Mouse (Mus musculus) ES-E14 (cell line): ENCODE measurements around the gene Slk. TPM values are rescaled to one million over a fixed set of nuclear protein-coding genes. Genes with fewer than 3 reads are reported as not detected.

ENCODE experiments used
- DNase-seq: peaks from one replicate; pipeline ENCODE4 v3.0.0-alpha.2; 2013; ENCODE audit warnings: low read depth, low spot score
- H3K27ac ChIP-seq: 2 replicates; pipeline ENCODE4 v1.5.1; 2012; ENCODE audit warnings: low read depth, mild to moderate bottlenecking, low read length, moderate library complexity, mixed read lengths; ENCODE audit not compliant: poor library complexity, insufficient read depth, severe bottlenecking
- H3K36me3 ChIP-seq: 2 replicates; pipeline ENCODE4 v1.6.1; 2012; ENCODE audit warnings: mild to moderate bottlenecking, low read length, moderate library complexity, mixed read lengths; ENCODE audit not compliant: control insufficient read depth, poor library complexity, insufficient read depth, severe bottlenecking
- H3K4me1 ChIP-seq, 2 experiments: fragments of 150-350 bp in 1 of 2; sonication (generic) in 1 of 2; 2 replicates each; pipeline ENCODE4 v1.6.1; 2012; ENCODE audit warnings: low read length in 2 of 2, mild to moderate bottlenecking in 1 of 2, mixed read lengths in 1 of 2; ENCODE audit not compliant: control insufficient read depth in 2 of 2, insufficient read depth in 2 of 2, poor library complexity in 1 of 2
- H3K4me3 ChIP-seq, 2 experiments: fragments of 150-350 bp in 1 of 2; sonication (generic) in 1 of 2; 2 replicates each; pipeline ENCODE4 v1.5.1; 2012; ENCODE audit warnings: low read length in 2 of 2, low read depth in 1 of 2, mild to moderate bottlenecking in 1 of 2, mixed read lengths in 1 of 2; ENCODE audit not compliant: insufficient read depth in 1 of 2, poor library complexity in 1 of 2, severe bottlenecking in 1 of 2
- H3K9ac ChIP-seq: 2 replicates; pipeline ENCODE4 v1.6.1; 2012; ENCODE audit warnings: low read depth, mild to moderate bottlenecking, low read length, mixed read lengths; ENCODE audit not compliant: poor library complexity, insufficient read depth, severe bottlenecking
- H3K9me3 ChIP-seq: fragments of 150-350 bp; sonication (generic); 2 replicates; pipeline ENCODE4 v1.6.1; 2012; ENCODE audit warnings: low read depth, mild to moderate bottlenecking, low read length; ENCODE audit not compliant: control insufficient read depth, insufficient read depth
- CHD2 ChIP-seq: IDR thresholded peaks from 2 replicates; pipeline ENCODE4 v1.6.1; 2014; ENCODE audit warnings: mild to moderate bottlenecking, low read depth, low read length, inconsistent platforms
- HCFC1 ChIP-seq: IDR thresholded peaks from 2 replicates; pipeline ENCODE4 v1.6.1; 2012; ENCODE audit warnings: low read length, inconsistent platforms, borderline replicate concordance; ENCODE audit not compliant: insufficient read depth
- MAFK ChIP-seq: IDR thresholded peaks from 2 replicates; pipeline ENCODE4 v1.6.1; 2014; ENCODE audit warnings: mild to moderate bottlenecking, low read depth, low read length, inconsistent platforms; ENCODE audit not compliant: insufficient read depth
- ZC3H11A ChIP-seq: IDR thresholded peaks from 2 replicates; pipeline ENCODE4 v1.6.1; 2012; ENCODE audit warnings: low read depth, mild to moderate bottlenecking, inconsistent platforms, low read length, borderline replicate concordance
- ZNF384 ChIP-seq: IDR thresholded peaks from 2 replicates; pipeline ENCODE4 v1.6.1; 2012; ENCODE audit warnings: low read depth, low read length, inconsistent platforms
- in situ Hi-C, 2 experiments: fragments of 600-800 bp; cut with MboI; formaldehyde crosslinking; loops; one replicate each; pipeline ENCODE4 v1.15.1; 2025; ENCODE audit warnings: low sequenced_read_pairs in 2 of 2, inconsistent platforms in 1 of 2; ENCODE audit not compliant: unreplicated experiment in 2 of 2
- total RNA-seq: library from RNA; depleted of rRNA; stranded (reverse); fragments of 300-350 nt; gene quantifications from 2 replicates; pipeline ENCODE4 v1.2.3, GENCODE M21; 2012

Gene Slk
- total RNA-seq, 1 experiment = 23.4 TPM

GRCm38 (mm10) chr19:47624940-47625711, 45.6 kb downstream of the Slk start:
- peak; percentile 35 for DNase-seq
- Histone ChIP-seq H3K27ac (no peak overlapping the region), H3K36me3 (peaks cover 11% of the 10 kb centered on the region; the same call in 1 of the 2 replicates), H3K4me1 (no peaks in the 10 kb centered on the region), H3K9ac (no peak overlapping the region), H3K4me3 (no peak overlapping the region), H3K9me3 (no peaks in the 10 kb centered on the region)
- TF ChIP-seq MAFK (no peak), ZC3H11A (no peak), CHD2 (no peak), ZNF384 (no peak), HCFC1 (no peak)
- in situ Hi-C loops = no loop called here

GRCm38 (mm10) chr19:47627450-47627849, 48.0 kb downstream of the Slk start:
- Histone ChIP-seq H3K36me3 (peaks cover 7% of the 10 kb centered on the region; the same call in 1 of the 2 replicates), H3K9ac (no peak overlapping the region), H3K4me3 (no peak overlapping the region), H3K4me1 (no peaks in the 10 kb centered on the region), H3K9me3 (no peaks in the 10 kb centered on the region), H3K27ac (no peak overlapping the region)
- in situ Hi-C loops = no loop called here
- TF ChIP-seq HCFC1 = no peak
- no peak for TF ChIP-seq CHD2
- TF ChIP-seq ZNF384 = no peak
- no peak for TF ChIP-seq ZC3H11A
- no peak for TF ChIP-seq MAFK
- DNase-seq = no peak

GRCm38 (mm10) chr19:47629068-47629467, 49.6 kb downstream of the Slk start:
- Histone ChIP-seq H3K9ac (no peak overlapping the region), H3K4me1 (no peaks in the 10 kb centered on the region), H3K4me3 (no peak overlapping the region), H3K36me3 (0 out of 2 replicates have a peak, but pooled peaks cover 2% of the 10 kb centered on the region), H3K27ac (no peak overlapping the region), H3K9me3 (no peaks in the 10 kb centered on the region)
- no peak for DNase-seq
- TF ChIP-seq ZC3H11A (no peak), MAFK (no peak), ZNF384 (no peak), CHD2 (no peak), HCFC1 (no peak)
- in situ Hi-C loops = no loop called here

- Histone ChIP-seq H3K36me3 (0 out of 2 replicates have a peak, but pooled peaks cover 2% of the 10 kb centered on the region), H3K9me3 (no peaks in the 10 kb centered on the region), H3K4me1 (no peaks in the 10 kb centered on the region), H3K4me3 (no peak overlapping the region), H3K27ac (no peak overlapping the region), H3K9ac (no peak overlapping the region)
- no peak for DNase-seq
- in situ Hi-C loops = no loop called here
- TF ChIP-seq ZNF384 = no peak
- no peak for TF ChIP-seq MAFK
- TF ChIP-seq HCFC1 = no peak
- no peak for TF ChIP-seq CHD2
- TF ChIP-seq ZC3H11A = no peak
Measured at GRCm38 (mm10) chr19:47630381-47630780, 50.9 kb downstream of the Slk start.

- TF ChIP-seq ZC3H11A = no peak
- no peak for TF ChIP-seq ZNF384
- TF ChIP-seq CHD2 = no peak
- TF ChIP-seq MAFK = no peak
- TF ChIP-seq HCFC1 = no peak
- Histone ChIP-seq H3K4me1 (no peaks in the 10 kb centered on the region), H3K9me3 (no peaks in the 10 kb centered on the region), H3K36me3 (0 out of 2 replicates have a peak, but pooled peaks cover 2% of the 10 kb centered on the region), H3K9ac (no peak overlapping the region), H3K27ac (no peak overlapping the region), H3K4me3 (no peak overlapping the region)
- DNase-seq = no peak
- in situ Hi-C loops = no loop called here
Measured at GRCm38 (mm10) chr19:47631799-47632198, 52.3 kb downstream of the Slk start.
